Mouse (Mus musculus): ENCODE measurements around the gene Gm3618. TPM values are rescaled to one million over a fixed set of nuclear protein-coding genes. Genes with fewer than 3 reads are reported as not detected.
"Not testable (repeated sequence)": the region's sequence is repeated elsewhere in the genome, so short reads cannot be mapped to it uniquely, and the experiment has no call there.

Gene Gm3618
- total RNA-seq (2017): not detected in 2 replicates

GRCm38 (mm10) chr14:6343578-6343977, at the start of gene Gm3618:
Gm3618 (minus strand) TSS chr14:6343678.
- not testable (repeated sequence) for ATAC-seq (replicated peaks in 1 of 2; ENCODE audit: insufficient read depth in 1 of 2, low FRiP score in 2 of 2, low TSS enrichment in 1 of 2, low read depth in 1 of 2, poor library complexity in 2 of 2, severe bottlenecking in 2 of 2)

GRCm38 (mm10) chr14:6390219-6390618, 46.7 kb upstream of the Gm3618 start, which contains the start of gene Gm16440:
Gm16440 (minus strand) TSS chr14:6390319.
- not testable (repeated sequence) for ATAC-seq (replicated peaks in 1 of 2; ENCODE audit: insufficient read depth in 1 of 2, low FRiP score in 2 of 2, low TSS enrichment in 1 of 2, low read depth in 1 of 2, poor library complexity in 2 of 2, severe bottlenecking in 2 of 2)

DNA sequence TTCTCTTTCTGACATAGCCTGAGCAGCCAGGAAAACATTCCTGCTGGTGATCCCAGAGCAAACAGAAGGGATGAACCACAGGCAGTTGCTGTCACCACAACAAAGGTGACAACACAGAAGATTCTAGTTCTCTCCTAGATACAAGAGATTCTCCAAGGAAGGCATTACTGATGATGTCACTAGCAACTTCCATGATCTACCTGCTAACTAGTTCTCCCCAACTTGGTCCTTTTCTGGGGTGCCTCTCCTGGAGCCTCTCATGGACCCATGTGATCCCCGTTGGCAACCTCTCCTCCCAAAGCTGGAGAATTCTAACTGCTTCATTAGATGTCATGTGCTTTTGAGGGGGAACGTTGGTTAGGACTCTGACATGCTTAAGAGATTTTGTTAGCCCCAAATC, 38.7 kb downstream of the Gm3618 start, which contains the start of gene Gm21103:
Gene Gm21103 (minus strand): TSS at position 101 of the 400 bp plus-strand sequence.
- not testable (repeated sequence) for ATAC-seq (replicated peaks in 1 of 2; ENCODE audit: insufficient read depth in 1 of 2, low FRiP score in 2 of 2, low TSS enrichment in 1 of 2, low read depth in 1 of 2, poor library complexity in 2 of 2, severe bottlenecking in 2 of 2)

GRCm38 (mm10) chr14:6286931-6287715, 56.4 kb downstream of the Gm3618 start, which contains the start of gene Gm3411:
Gm3411 (minus strand) TSS chr14:6287250.
- not testable (repeated sequence) for ATAC-seq (replicated peaks in 1 of 2; ENCODE audit: insufficient read depth in 1 of 2, low FRiP score in 2 of 2, low TSS enrichment in 1 of 2, low read depth in 1 of 2, poor library complexity in 2 of 2, severe bottlenecking in 2 of 2)

Other genes with a start within 250 kb of the Gm3618 start
- not detected in 2 replicates for gene Gm8206, start 249.7 kb downstream of the Gm3618 start, total RNA-seq (2017)
- 2.5 and 5.0 TPM in 2 replicates for gene Gm3468, start 235.0 kb downstream of the Gm3618 start, total RNA-seq (2017)
- gene Gm3476, start 217.9 kb downstream of the Gm3618 start, total RNA-seq (2017): not detected in 2 replicates
- gene Gm21560, start 124.4 kb downstream of the Gm3618 start, total RNA-seq (2017): not detected in 2 replicates
- gene Gm3411, start 56.4 kb downstream of the Gm3618 start, total RNA-seq (2017): 1.5 and 2.4 TPM in 2 replicates
- gene Gm21103, start 38.8 kb downstream of the Gm3618 start, total RNA-seq (2017): not detected in 2 replicates
- not detected in 2 replicates for gene Gm16440, start 46.6 kb upstream of the Gm3618 start, total RNA-seq (2017)
- not detected in 2 replicates for gene Gm3591, start 68.8 kb upstream of the Gm3618 start, total RNA-seq (2017)
- gene Gm3594, start 100.9 kb upstream of the Gm3618 start, total RNA-seq (2017): not detected in 2 replicates
- not detected in 2 replicates for gene Gm8356, start 193.6 kb upstream of the Gm3618 start, total RNA-seq (2017)
- gene Gm3629, start 246.9 kb upstream of the Gm3618 start, total RNA-seq (2017): 1.2 and 2.5 TPM in 2 replicates

Measured in hematopoietic stem cell, adult 5-6 weeks (primary cell).